Mouse (Mus musculus): ENCODE measurements around the gene Nubp1. TPM values are rescaled to one million over a fixed set of nuclear protein-coding genes. Genes with fewer than 3 reads are reported as not detected.

Gene Nubp1
- polyA plus RNA-seq, 1 experiment: 20.3 TPM

- Histone ChIP-seq H3K27me3 (ENCODE audit: control insufficient read depth, insufficient read depth, low read length) (no peaks in the 10 kb centered on the region), H3K4me3 (ENCODE audit: low read depth, low read length) (no peak overlapping the region), H3K4me1 (ENCODE audit: control insufficient read depth, insufficient read depth, insufficient read length, low read length) (no peaks in the 10 kb centered on the region), H3K36me3 (ENCODE audit: control insufficient read depth, insufficient read depth, low read length) (no peaks in the 10 kb centered on the region), H3K27ac (ENCODE audit: insufficient read depth, low read depth, low read length) (no peak overlapping the region)
- TF ChIP-seq CTCF (IDR thresholded peaks at IDR 0.05; ENCODE audit: extremely low read depth, insufficient read length, insufficient replicate concordance, low read depth, low read length): no peak
- TF ChIP-seq POLR2A (IDR thresholded peaks at IDR 0.05; ENCODE audit: low read depth, low read length): no peak
- WGBS: 92% methylated on average over 6 of the region's 6 CpGs
These were observed 22.9 kb upstream of the Nubp1 start for GRCm38 (mm10) chr16:10388634-10389365.

GRCm38 (mm10) chr16:10392587-10392986, 19.2 kb upstream of the Nubp1 start:
- WGBS: 84% methylated on average over 9 of the region's 9 CpGs
- Histone ChIP-seq H3K36me3 (ENCODE audit: control insufficient read depth, insufficient read depth, low read length) (no peaks in the 10 kb centered on the region), H3K4me3 (ENCODE audit: low read depth, low read length) (no peak overlapping the region), H3K27ac (ENCODE audit: insufficient read depth, low read depth, low read length) (no peak overlapping the region), H3K27me3 (ENCODE audit: control insufficient read depth, insufficient read depth, low read length) (no peaks in the 10 kb centered on the region), H3K4me1 (ENCODE audit: control insufficient read depth, insufficient read depth, insufficient read length, low read length) (0 out of 2 replicates have a peak, but pooled peaks cover 1% of the 10 kb centered on the region)
- TF ChIP-seq CTCF (IDR thresholded peaks at IDR 0.05; ENCODE audit: extremely low read depth, insufficient read length, insufficient replicate concordance, low read depth, low read length): no peak

GRCm38 (mm10) chr16:10394699-10395540, 16.8 kb upstream of the Nubp1 start, which contains the start of gene Tekt5:
TSS of gene Tekt5 (minus strand) at chr16:10395490.
- H3K27me3 ChIP-seq (ENCODE audit: control insufficient read depth, insufficient read depth, low read length): no peaks in the 10 kb centered on the region
- H3K4me3 ChIP-seq (ENCODE audit: low read depth, low read length): peak within 1 kb of the TSS; percentile 33
- H3K36me3 ChIP-seq (ENCODE audit: control insufficient read depth, insufficient read depth, low read length): no peaks in the 10 kb centered on the region
- 9% methylated on average over 37 of the region's 37 CpGs for WGBS
- no peak within 1 kb of the TSS for H3K27ac ChIP-seq (ENCODE audit: insufficient read depth, low read depth, low read length)
- H3K4me1 ChIP-seq (ENCODE audit: control insufficient read depth, insufficient read depth, insufficient read length, low read length): 0 out of 2 replicates have a peak, but pooled peaks cover 1% of the 10 kb centered on the region
- TF ChIP-seq CTCF (IDR thresholded peaks at IDR 0.05; ENCODE audit: extremely low read depth, insufficient read length, insufficient replicate concordance, low read depth, low read length) (peak; percentile 88), POLR2A (IDR thresholded peaks at IDR 0.05; ENCODE audit: low read depth, low read length) (no peak)

- Histone ChIP-seq H3K27ac (ENCODE audit: insufficient read depth, low read depth, low read length) (no peak overlapping the region), H3K27me3 (ENCODE audit: control insufficient read depth, insufficient read depth, low read length) (no peaks in the 10 kb centered on the region), H3K4me1 (ENCODE audit: control insufficient read depth, insufficient read depth, insufficient read length, low read length) (0 out of 2 replicates have a peak, but pooled peaks cover 1% of the 10 kb centered on the region), H3K36me3 (ENCODE audit: control insufficient read depth, insufficient read depth, low read length) (no peaks in the 10 kb centered on the region), H3K4me3 (ENCODE audit: low read depth, low read length) (no peak overlapping the region)
- TF ChIP-seq CTCF (IDR thresholded peaks at IDR 0.05; ENCODE audit: extremely low read depth, insufficient read length, insufficient replicate concordance, low read depth, low read length) (no peak), POLR2A (IDR thresholded peaks at IDR 0.05; ENCODE audit: low read depth, low read length) (no peak)
- 70% methylated on average over 5 of the region's 5 CpGs for WGBS
These were observed 13.0 kb upstream of the Nubp1 start for GRCm38 (mm10) chr16:10398755-10399154.

- no peaks in the 10 kb centered on the region for H3K36me3 ChIP-seq (ENCODE audit: control insufficient read depth, insufficient read depth, low read length)
- no peak overlapping the region for H3K4me3 ChIP-seq (ENCODE audit: low read depth, low read length)
- 30% methylated on average over 7 of the region's 7 CpGs for WGBS
- peak; percentile 95; the same call in 1 of the 2 replicates for TF ChIP-seq CTCF (IDR thresholded peaks at IDR 0.05; ENCODE audit: extremely low read depth, insufficient read length, insufficient replicate concordance, low read depth, low read length)
- TF ChIP-seq POLR2A (IDR thresholded peaks at IDR 0.05; ENCODE audit: low read depth, low read length): no peak
- H3K27ac ChIP-seq (ENCODE audit: insufficient read depth, low read depth, low read length): no peak overlapping the region
- no peaks in the 10 kb centered on the region for H3K27me3 ChIP-seq (ENCODE audit: control insufficient read depth, insufficient read depth, low read length)
- H3K4me1 ChIP-seq (ENCODE audit: control insufficient read depth, insufficient read depth, insufficient read length, low read length): 0 out of 2 replicates have a peak, but pooled peaks cover 1% of the 10 kb centered on the region
These were observed 12.6 kb upstream of the Nubp1 start for GRCm38 (mm10) chr16:10399160-10399559.

- no peak for TF ChIP-seq POLR2A (IDR thresholded peaks at IDR 0.05; ENCODE audit: low read depth, low read length)
- peak; percentile 55; the same call in 1 of the 2 replicates for TF ChIP-seq CTCF (IDR thresholded peaks at IDR 0.05; ENCODE audit: extremely low read depth, insufficient read length, insufficient replicate concordance, low read depth, low read length)
- WGBS: 76% methylated on average over 6 of the region's 6 CpGs
- Histone ChIP-seq H3K36me3 (ENCODE audit: control insufficient read depth, insufficient read depth, low read length) (peaks cover 46% of the 10 kb centered on the region), H3K27me3 (ENCODE audit: control insufficient read depth, insufficient read depth, low read length) (no peaks in the 10 kb centered on the region), H3K4me3 (ENCODE audit: low read depth, low read length) (no peak overlapping the region), H3K27ac (ENCODE audit: insufficient read depth, low read depth, low read length) (no peak overlapping the region), H3K4me1 (ENCODE audit: control insufficient read depth, insufficient read depth, insufficient read length, low read length) (peaks cover 2% of the 10 kb centered on the region; the same call in 1 of the 2 replicates)
These were observed 4.2 kb downstream of the Nubp1 start for GRCm38 (mm10) chr16:10415976-10416375.

GRCm38 (mm10) chr16:10416866-10417265, 5.1 kb downstream of the Nubp1 start:
- TF ChIP-seq POLR2A (IDR thresholded peaks at IDR 0.05; ENCODE audit: low read depth, low read length) (no peak), CTCF (IDR thresholded peaks at IDR 0.05; ENCODE audit: extremely low read depth, insufficient read length, insufficient replicate concordance, low read depth, low read length) (peak; percentile 70; the same call in 1 of the 2 replicates)

More at GRCm38 (mm10) chr16:10416866-10417265, 5.1 kb downstream of the Nubp1 start:
- Histone ChIP-seq H3K4me1 (ENCODE audit: control insufficient read depth, insufficient read depth, insufficient read length, low read length) (peaks cover 2% of the 10 kb centered on the region; the same call in 1 of the 2 replicates), H3K27ac (ENCODE audit: insufficient read depth, low read depth, low read length) (no peak overlapping the region), H3K4me3 (ENCODE audit: low read depth, low read length) (no peak overlapping the region), H3K36me3 (ENCODE audit: control insufficient read depth, insufficient read depth, low read length) (peaks cover 54% of the 10 kb centered on the region), H3K27me3 (ENCODE audit: control insufficient read depth, insufficient read depth, low read length) (no peaks in the 10 kb centered on the region)
- 93% methylated on average over 4 of the region's 4 CpGs for WGBS

Data from small intestine, adult 2 months (tissue).